Comparison of ENCODE assay signal across 8 mouse cellular contexts in the genomic region with DNA sequence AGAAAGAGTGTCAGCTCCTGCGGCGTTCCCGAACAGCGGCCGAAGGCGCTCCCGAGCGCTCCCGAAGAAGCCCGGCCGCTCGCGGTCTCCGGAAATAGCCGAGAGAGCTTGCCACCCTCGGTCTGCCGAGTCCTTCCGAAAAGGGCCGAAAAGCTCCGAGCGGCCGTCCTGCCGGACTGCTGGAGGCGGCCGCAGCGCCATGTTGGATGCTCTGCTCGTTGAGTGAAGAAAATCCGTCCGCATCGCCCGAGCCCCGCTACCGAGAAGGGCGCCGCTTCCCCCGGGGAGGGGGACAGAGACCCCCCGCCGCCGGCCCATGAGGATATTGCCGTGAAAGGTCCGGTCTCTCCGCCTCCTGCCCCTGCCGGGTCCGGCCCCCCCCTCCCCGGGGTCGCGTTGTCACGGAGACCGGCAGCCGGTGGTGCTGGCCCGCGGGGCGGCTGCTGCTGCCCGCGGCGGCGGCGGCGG. TPM values are rescaled to one million over a fixed set of nuclear protein-coding genes. Genes with fewer than 3 reads are reported as not detected.
DNase-seq lines count a peak whose midpoint lies in the region; ATAC-seq and TF ChIP-seq lines count a peak whose summit lies in the region.

No protein-coding gene starts in this region.

- no peak for TF ChIP-seq CTCF in cortical plate, adult 2 months (IDR thresholded peaks at IDR 0.05; ENCODE audit: extremely low read depth, insufficient read depth, low read length)

- peak; percentile 86 for TF ChIP-seq POLR2A in cortical plate, adult 2 months (IDR thresholded peaks at IDR 0.05; ENCODE audit: extremely low read depth, insufficient read depth, low read length)

- ATAC-seq in activated CD4-positive, CD25-positive, alpha-beta regulatory T cell, adult 4 months = peak; percentile 94
- peak; percentile 91 for ATAC-seq in megakaryocyte progenitor cell, adult 5-6 weeks (replicated peaks; ENCODE audit: poor library complexity)

- peak overlapping the region; percentile 70 for H3K4me3 ChIP-seq in cortical plate, adult 2 months (ENCODE audit: insufficient read depth, low read length)

- peaks cover 4% of the 10 kb centered on the region for H3K4me1 ChIP-seq in cortical plate, adult 2 months (ENCODE audit: control insufficient read depth, insufficient read depth, low read length)

- peak; percentile 98 for DNase-seq in gastrocnemius, adult 8-10 months (ENCODE audit: low spot score in 2 of 2)
- peak; percentile 95 for DNase-seq in induced T-regulatory cell, adult 2 months (ENCODE audit: low read depth)
- peak; percentile 91 to 98 for DNase-seq in left cerebral cortex, adult 9 months (ENCODE audit: low spot score in 2 of 2)
- DNase-seq in right cerebral cortex, postnatal 14 days = peak; percentile 100
- DNase-seq in urinary bladder, postnatal 36 days (ENCODE audit: low spot score in 2 of 2) = peak; percentile 99 to 100

- peak overlapping the region; percentile 97 for H3K27ac ChIP-seq in cortical plate, adult 2 months (ENCODE audit: insufficient read depth, low read length)

RNA-seq across cellular contexts. Expression of a gene that starts 0.5 kb away (rescaled TPM):
- polyA plus RNA-seq in activated CD4-positive, CD25-positive, alpha-beta regulatory T cell, adult 4 months (2017; shearing (Covaris generic)) = 10 to 100 TPM; 35.4 to 42.5 TPM
- 148 and 164 TPM in 2 replicates for polyA plus RNA-seq in cortical plate, adult 2 months (2012; rRNA removed)
- total RNA-seq in gastrocnemius, adult 8-10 months (2022) = 100 to 1,000 TPM; 115 to 144 (median 123) TPM
- 60.3 and 60.4 TPM in 2 replicates for total RNA-seq in megakaryocyte progenitor cell, adult 5-6 weeks (2015)
- total RNA-seq in megakaryocyte progenitor cell, adult 5-6 weeks (2017) = 36.9 and 39.1 TPM in 2 replicates

Comparison
In these comparisons a context has a peak if more than half of its experiments do, and no peak if none do; other contexts are left out.
1. Peak in every context shown above with its lines: DNase-seq, ATAC-seq, H3K4me3 ChIP-seq and H3K27ac ChIP-seq.